Mouse (Mus musculus) neural tube, embryonic 14.5 days (tissue): ENCODE data around the gene Focad. TPM values are rescaled to one million over a fixed set of nuclear protein-coding genes. Genes with fewer than 3 reads are reported as not detected.

Experiments used
- ATAC-seq: fragments of 200-750 bp; cut with Nextera tagmentation; 2 replicates; pipeline ENCODE4 v1.8.0; 2017; ENCODE audit warnings: low read depth, mild to moderate bottlenecking, moderate TSS enrichment, moderate library complexity
- H3K27ac ChIP-seq: fragments of 300-500 bp; sonication (generic); 2 replicates; pipeline ENCODE4 v1.5.1; 2014; ENCODE audit warnings: low read depth, mild to moderate bottlenecking, control low read depth, low read length, moderate library complexity, mixed read lengths
- H3K27me3 ChIP-seq: fragments of 300-500 bp; sonication (generic); 2 replicates; pipeline ENCODE4 v1.6.1; 2014; ENCODE audit warnings: low read length; ENCODE audit not compliant: control insufficient read depth, insufficient read depth
- H3K36me3 ChIP-seq: fragments of 300-500 bp; sonication (generic); 2 replicates; pipeline ENCODE4 v1.6.1; 2014; ENCODE audit warnings: low read length, mixed read lengths; ENCODE audit not compliant: control insufficient read depth, insufficient read depth
- H3K4me1 ChIP-seq: fragments of 300-500 bp; sonication (generic); 2 replicates; pipeline ENCODE4 v1.6.1; 2014; ENCODE audit warnings: low read length; ENCODE audit not compliant: control insufficient read depth, insufficient read depth
- H3K4me2 ChIP-seq: fragments of 300-500 bp; sonication (generic); 2 replicates; pipeline ENCODE4 v1.6.1; 2014; ENCODE audit warnings: mild to moderate bottlenecking, low read depth, low read length, control low read depth
- H3K4me3 ChIP-seq: fragments of 300-500 bp; sonication (generic); 2 replicates; pipeline ENCODE4 v1.5.1; 2014; ENCODE audit warnings: low read depth, low read length, control low read depth, mixed read lengths
- H3K9ac ChIP-seq: fragments of 300-500 bp; sonication (generic); replicated peaks from 2 replicates; pipeline ENCODE4 v1.6.1; 2014; ENCODE audit warnings: low read depth, mild to moderate bottlenecking, control low read depth, low read length, mixed read lengths
- H3K9me3 ChIP-seq: fragments of 300-500 bp; sonication (generic); 2 replicates; pipeline ENCODE4 v1.6.1; 2016; ENCODE audit warnings: low read length; ENCODE audit not compliant: control insufficient read depth
- WGBS: fragments of 180-500 bp; shearing (Covaris S2); extraction: QIAGEN DNeasy Blood & Tissue Kit; methylation state at CpG from one replicate; pipeline ENCODE4 v1.1.7; 2014; 5-methylcytosine and 5-hydroxymethylcytosine counted together
- polyA plus RNA-seq: library from polyadenylated mRNA; unstranded; fragments of >200 nt; fragmentation: Nextera tagmentation; extraction: Ambion mirVana; gene quantifications from 2 replicates; pipeline ENCODE4 v1.2.1, GENCODE M21; 2014

Gene Focad
- polyA plus RNA-seq, 1 experiment from 2014 or later: 23.5 TPM

GRCm38 (mm10) chr4:88299551-88299950 is 205.1 kb downstream of the Focad start:
- H3K4me3 ChIP-seq: no peak overlapping the region
- whole genome bisulfite sequencing: 42% methylated on average over 3 of the region's 3 CpGs
- H3K9me3 ChIP-seq: no peaks in the 10 kb centered on the region
- H3K27me3 ChIP-seq: no peaks in the 10 kb centered on the region
- H3K9ac ChIP-seq: no peak overlapping the region
- H3K4me1 ChIP-seq: peaks cover 4% of the 10 kb centered on the region; the same call in 1 of the 2 replicates
- no peak overlapping the region for H3K27ac ChIP-seq
- no peaks in the 10 kb centered on the region for H3K36me3 ChIP-seq
- ATAC-seq: peak; percentile 52; the same call in 1 of the 2 replicates
- H3K4me2 ChIP-seq: no peak overlapping the region

GRCm38 (mm10) chr4:88300832-88301621 is 206.6 kb downstream of the Focad start:
- ATAC-seq: no peak
- Histone ChIP-seq H3K9ac (no peak overlapping the region), H3K27ac (no peak overlapping the region), H3K4me2 (no peak overlapping the region), H3K27me3 (no peaks in the 10 kb centered on the region), H3K4me1 (peaks cover 4% of the 10 kb centered on the region; the same call in 1 of the 2 replicates), H3K4me3 (no peak overlapping the region), H3K36me3 (no peaks in the 10 kb centered on the region), H3K9me3 (no peaks in the 10 kb centered on the region)
- 83% methylated on average over 6 of the region's 6 CpGs for WGBS

- no peak overlapping the region for H3K27ac ChIP-seq
- H3K27me3 ChIP-seq: no peaks in the 10 kb centered on the region
- H3K9ac ChIP-seq: no peak overlapping the region
- 0 out of 2 replicates have a peak, but pooled peaks have one; percentile 39 for ATAC-seq
- no peaks in the 10 kb centered on the region for H3K36me3 ChIP-seq
- no peak overlapping the region for H3K4me3 ChIP-seq
- H3K4me1 ChIP-seq: peaks cover 4% of the 10 kb centered on the region; the same call in 1 of the 2 replicates
- no peaks in the 10 kb centered on the region for H3K9me3 ChIP-seq
- no peak overlapping the region for H3K4me2 ChIP-seq
Measured at GRCm38 (mm10) chr4:88302291-88302690, 207.9 kb downstream of the Focad start.

- Histone ChIP-seq H3K36me3 (no peaks in the 10 kb centered on the region), H3K4me3 (no peak overlapping the region), H3K4me1 (no peaks in the 10 kb centered on the region), H3K9ac (no peak overlapping the region), H3K27ac (no peak overlapping the region), H3K9me3 (no peaks in the 10 kb centered on the region), H3K4me2 (no peak overlapping the region), H3K27me3 (no peaks in the 10 kb centered on the region)
- 93% methylated on average over 3 of the region's 3 CpGs for WGBS
- no peak for ATAC-seq
Measured at GRCm38 (mm10) chr4:88307691-88308090, 213.3 kb downstream of the Focad start.

GRCm38 (mm10) chr4:88308342-88309116 is 214.1 kb downstream of the Focad start:
- H3K9ac ChIP-seq: no peak overlapping the region
- no peak overlapping the region for H3K4me2 ChIP-seq
- no peak overlapping the region for H3K27ac ChIP-seq
- H3K27me3 ChIP-seq: no peaks in the 10 kb centered on the region
- no peaks in the 10 kb centered on the region for H3K36me3 ChIP-seq
- no peaks in the 10 kb centered on the region for H3K4me1 ChIP-seq
- ATAC-seq: no peak
- H3K4me3 ChIP-seq: no peak overlapping the region
- H3K9me3 ChIP-seq: no peaks in the 10 kb centered on the region
- 96% methylated on average over 10 of the region's 10 CpGs for WGBS

GRCm38 (mm10) chr4:88309676-88310075 is 215.2 kb downstream of the Focad start:
- H3K9ac ChIP-seq: no peak overlapping the region
- H3K4me2 ChIP-seq: no peak overlapping the region
- H3K9me3 ChIP-seq: no peaks in the 10 kb centered on the region
- WGBS: 51% methylated on average over 2 of the region's 2 CpGs
- no peaks in the 10 kb centered on the region for H3K4me1 ChIP-seq
- no peaks in the 10 kb centered on the region for H3K36me3 ChIP-seq
- no peaks in the 10 kb centered on the region for H3K27me3 ChIP-seq
- no peak overlapping the region for H3K4me3 ChIP-seq
- no peak for ATAC-seq
- H3K27ac ChIP-seq: no peak overlapping the region

GRCm38 (mm10) chr4:88314898-88315297 is 220.5 kb downstream of the Focad start:
- H3K36me3 ChIP-seq: no peaks in the 10 kb centered on the region
- H3K4me2 ChIP-seq: no peak overlapping the region
- H3K27ac ChIP-seq: no peak overlapping the region
- no peaks in the 10 kb centered on the region for H3K27me3 ChIP-seq
- 86% methylated on average over 3 of the region's 3 CpGs for WGBS
- H3K9ac ChIP-seq: no peak overlapping the region
- no peaks in the 10 kb centered on the region for H3K4me1 ChIP-seq
- no peaks in the 10 kb centered on the region for H3K9me3 ChIP-seq
- no peak overlapping the region for H3K4me3 ChIP-seq
- ATAC-seq: no peak

- no peaks in the 10 kb centered on the region for H3K9me3 ChIP-seq
- no peaks in the 10 kb centered on the region for H3K36me3 ChIP-seq
- H3K4me1 ChIP-seq: no peaks in the 10 kb centered on the region
- no peak overlapping the region for H3K4me2 ChIP-seq
- H3K27ac ChIP-seq: no peak overlapping the region
- no peak overlapping the region for H3K9ac ChIP-seq
- H3K4me3 ChIP-seq: no peak overlapping the region
- H3K27me3 ChIP-seq: no peaks in the 10 kb centered on the region
- ATAC-seq: no peak
- WGBS: 89% methylated on average over 1 of the region's 1 CpGs
Measured at GRCm38 (mm10) chr4:88320067-88320466, 225.6 kb downstream of the Focad start.

- Histone ChIP-seq H3K9me3 (no peaks in the 10 kb centered on the region), H3K27ac (no peak overlapping the region), H3K4me3 (no peak overlapping the region), H3K4me2 (no peak overlapping the region), H3K9ac (no peak overlapping the region), H3K4me1 (no peaks in the 10 kb centered on the region), H3K36me3 (no peaks in the 10 kb centered on the region), H3K27me3 (no peaks in the 10 kb centered on the region)
- WGBS: 91% methylated on average over 5 of the region's 5 CpGs
- no peak for ATAC-seq
Measured at GRCm38 (mm10) chr4:88325392-88325791, 231.0 kb downstream of the Focad start.
